Comparison of ENCODE assay signal across 9 mouse cellular contexts in the genomic region with DNA sequence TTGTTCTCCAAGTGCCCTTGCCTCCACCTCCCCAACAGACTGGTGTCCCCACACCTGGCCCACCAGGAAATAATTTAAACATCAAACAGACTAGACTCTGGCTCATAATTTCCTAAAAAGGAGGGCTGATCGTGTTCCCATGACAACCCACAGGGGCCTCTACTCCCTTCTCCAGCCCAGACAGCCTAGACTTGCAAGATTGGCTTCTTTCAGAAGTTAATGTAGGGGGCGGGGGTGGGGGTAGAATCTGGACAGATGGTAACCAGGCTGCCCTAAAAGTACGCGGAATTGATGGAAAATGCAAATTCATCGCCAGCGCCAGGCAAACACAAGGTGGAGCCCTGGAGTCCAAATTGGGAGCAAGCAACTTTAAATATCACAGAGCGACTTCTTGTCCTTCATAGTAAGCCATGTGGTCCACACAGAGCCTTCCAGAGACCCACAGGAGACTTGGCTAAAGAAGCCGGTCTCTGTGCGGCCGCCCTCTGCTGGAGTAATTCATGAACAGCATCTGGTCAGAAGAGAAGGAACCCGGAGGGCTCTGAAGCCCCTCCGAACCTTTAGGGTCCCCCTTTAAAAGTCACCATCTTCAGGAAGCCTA. TPM values are rescaled to one million over a fixed set of nuclear protein-coding genes. Genes with fewer than 3 reads are reported as not detected.
DNase-seq lines count a peak whose midpoint lies in the region; ATAC-seq and TF ChIP-seq lines count a peak whose summit lies in the region.
"Had no signal": no experiment of that assay in that cellular context is flagged by ENCODE, and none has a peak within 500 bp of the region (broad histone marks: within the 10 kb centered on the region; RNA-seq: fewer than 3 reads in every experiment).

No protein-coding gene starts in this region.

- TF ChIP-seq POLR2A in cortical plate, adult 2 months (IDR thresholded peaks at IDR 0.05; ENCODE audit: extremely low read depth, insufficient read depth, low read length) = no peak

- peaks cover 8% of the 10 kb centered on the region; the same call in 1 of the 2 replicates for H3K4me1 ChIP-seq in hindbrain, embryonic 10.5 days (replicated peaks)
- no peaks in the 10 kb centered on the region for H3K4me1 ChIP-seq in hindbrain, embryonic 12.5 days
- no peaks in the 10 kb centered on the region for H3K4me1 ChIP-seq in cortical plate, adult 2 months (ENCODE audit: control insufficient read depth, insufficient read depth, low read length)
- H3K4me1 ChIP-seq in stomach, embryonic 16.5 days (ENCODE audit: control insufficient read depth, insufficient read depth, low read length) = no peaks in the 10 kb centered on the region
- H3K4me1 ChIP-seq: liver, embryonic 13.5 days had no signal

- no peak overlapping the region for H3K27ac ChIP-seq in hindbrain, embryonic 10.5 days
- H3K27ac ChIP-seq in hindbrain, embryonic 12.5 days = no peak overlapping the region
- no peak overlapping the region for H3K27ac ChIP-seq in cortical plate, adult 2 months (ENCODE audit: insufficient read depth, low read length)
- no peak overlapping the region for H3K27ac ChIP-seq in stomach, embryonic 16.5 days (ENCODE audit: low read length)
- H3K27ac ChIP-seq: liver, embryonic 13.5 days had no signal

- no peak for ATAC-seq in hindbrain, embryonic 12.5 days (ENCODE audit: low FRiP score)
- peak; percentile 71; the same call in 1 of the 2 replicates for ATAC-seq in stomach, embryonic 16.5 days (ENCODE audit: insufficient read depth, low FRiP score)

- no peaks in the 10 kb centered on the region for H3K36me3 ChIP-seq in hindbrain, embryonic 10.5 days
- no peaks in the 10 kb centered on the region for H3K36me3 ChIP-seq in hindbrain, embryonic 12.5 days
- H3K36me3 ChIP-seq in stomach, embryonic 16.5 days (ENCODE audit: control insufficient read depth, insufficient read depth, low read length) = no peaks in the 10 kb centered on the region
- H3K36me3 ChIP-seq: liver, embryonic 13.5 days had no signal

- no peak overlapping the region for H3K9ac ChIP-seq in hindbrain, embryonic 12.5 days
- H3K9ac ChIP-seq in stomach, embryonic 16.5 days (ENCODE audit: low read length) = no peak overlapping the region
- H3K9ac ChIP-seq: liver, embryonic 13.5 days had no signal

- no peak overlapping the region for H3K4me3 ChIP-seq in hindbrain, embryonic 10.5 days
- no peak overlapping the region for H3K4me3 ChIP-seq in hindbrain, embryonic 12.5 days
- no peak overlapping the region for H3K4me3 ChIP-seq in cortical plate, adult 2 months (ENCODE audit: insufficient read depth, low read length)
- H3K4me3 ChIP-seq in stomach, embryonic 16.5 days (replicated peaks; ENCODE audit: low read length) = no peak overlapping the region
- H3K4me3 ChIP-seq: liver, embryonic 13.5 days had no signal

- H3K27me3 ChIP-seq in hindbrain, embryonic 10.5 days (ENCODE audit: insufficient read depth, poor library complexity, severe bottlenecking) = no peaks in the 10 kb centered on the region; the same call in 1 of the 2 replicates
- H3K27me3 ChIP-seq in hindbrain, embryonic 12.5 days = no peaks in the 10 kb centered on the region
- no peaks in the 10 kb centered on the region for H3K27me3 ChIP-seq in stomach, embryonic 16.5 days (ENCODE audit: control insufficient read depth, insufficient read depth, low read length)
- H3K27me3 ChIP-seq: liver, embryonic 13.5 days had no signal

- 39% methylated on average over 12 of the region's 12 CpGs for WGBS in hindbrain, embryonic 10.5 days
- 34% methylated on average over 12 of the region's 12 CpGs for WGBS in hindbrain, embryonic 12.5 days
- 33% methylated on average over 12 of the region's 12 CpGs for WGBS in stomach, embryonic 16.5 days

- peaks cover 13% of the 10 kb centered on the region; the same call in 1 of the 2 replicates for H3K9me3 ChIP-seq in hindbrain, embryonic 10.5 days
- 0 out of 2 replicates have a peak, but pooled peaks cover 3% of the 10 kb centered on the region for H3K9me3 ChIP-seq in hindbrain, embryonic 12.5 days (replicated peaks)
- no peaks in the 10 kb centered on the region for H3K9me3 ChIP-seq in stomach, embryonic 16.5 days (replicated peaks; ENCODE audit: control insufficient read depth, low read length)
- H3K9me3 ChIP-seq: liver, embryonic 13.5 days had no signal

- peak; percentile 72 for DNase-seq in hindbrain, embryonic 10.5 days (ENCODE audit: low spot score)
- DNase-seq in ZHBTc4 (ENCODE audit: low read depth, low spot score) = peak; percentile 87
- DNase-seq in heart, postnatal 10 days = peak; percentile 67 to 74
- DNase-seq in kidney, postnatal 36 days = peak; percentile 51 to 78
- peak; percentile 72 for DNase-seq in lung, postnatal 36 days
- DNase-seq: liver, embryonic 13.5 days had no signal

- H3K4me2 ChIP-seq in hindbrain, embryonic 12.5 days (replicated peaks) = no peak overlapping the region
- H3K4me2 ChIP-seq in stomach, embryonic 16.5 days (ENCODE audit: low read depth, low read length) = no peak overlapping the region
- H3K4me2 ChIP-seq: liver, embryonic 13.5 days had no signal

- intact Hi-C loops in heart, postnatal 10 days (cut with DNase I) = loop anchor here (1.0 to 5.0 kb wide), 2 partner anchors 81 to 204 kb away; no protein-coding TSS in a partner anchor

- peak; percentile 43 for TF ChIP-seq CTCF in cortical plate, adult 2 months (IDR thresholded peaks at IDR 0.05; ENCODE audit: extremely low read depth, insufficient read depth, low read length)

RNA-seq across cellular contexts. Expression of a gene that starts 31.0 kb away (rescaled TPM):
- polyA plus RNA-seq in hindbrain, embryonic 10.5 days (2016; fragmentation: Nextera tagmentation; extraction: Ambion mirVana) = 15.2 and 15.7 TPM in 2 replicates
- 19.2 and 20.2 TPM in 2 replicates for polyA plus RNA-seq in hindbrain, embryonic 12.5 days (2016; fragmentation: Nextera tagmentation; extraction: Ambion mirVana)
- 111 and 115 TPM in 2 replicates for polyA plus RNA-seq in cortical plate, adult 2 months (2012; rRNA removed)
- under 1 TPM; 0.35 to 0.72 TPM for total RNA-seq in heart, postnatal 10 days (2021)
- polyA plus RNA-seq in stomach, embryonic 16.5 days (2015; fragmentation: Nextera tagmentation; extraction: Ambion mirVana) = 0.77 and 0.97 TPM in 2 replicates
